Comparison of ENCODE assay signal across 8 mouse cellular contexts in the genomic region with DNA sequence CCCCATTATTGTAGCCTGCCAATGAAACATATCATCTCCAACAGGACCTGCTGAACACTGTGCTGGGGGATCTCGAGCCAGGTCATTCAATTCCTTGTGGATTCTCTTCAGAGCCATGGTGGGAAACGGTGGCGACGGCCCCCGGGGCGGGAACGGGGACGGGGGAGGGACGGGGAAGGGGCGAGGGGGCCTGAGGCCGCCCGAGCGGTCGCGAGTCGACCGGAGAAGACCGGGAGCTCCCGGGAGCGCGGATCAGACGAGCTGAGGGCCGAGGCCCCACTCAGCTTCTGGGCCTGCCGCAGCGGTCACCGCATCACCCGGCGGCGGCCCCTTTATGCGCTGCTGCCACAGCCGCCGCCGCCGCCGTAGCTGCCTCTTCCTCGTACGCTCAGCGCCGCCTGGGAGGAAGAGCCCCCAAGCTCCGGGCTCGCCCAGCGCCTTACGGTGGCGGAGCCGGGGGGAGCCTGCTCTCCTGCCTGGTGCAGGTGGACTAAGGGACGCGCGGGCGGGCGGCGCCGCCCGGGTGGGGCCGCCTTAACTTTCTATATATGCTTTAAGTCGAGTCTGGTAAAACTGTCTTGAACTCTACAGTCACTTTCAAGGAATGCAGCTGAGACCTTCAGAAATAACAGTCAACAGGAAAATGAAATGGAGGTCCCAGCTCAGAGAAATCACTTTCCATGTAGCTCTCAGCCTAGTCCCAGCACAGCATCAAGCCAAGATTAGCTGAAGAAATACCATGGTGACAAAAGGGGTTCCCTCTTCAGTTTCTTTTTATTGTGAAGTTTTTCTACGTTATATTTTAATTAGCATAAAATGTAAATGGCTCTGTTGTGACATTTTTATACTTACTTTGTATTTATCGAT.
DNase-seq lines count a peak whose midpoint lies in the region; ATAC-seq and TF ChIP-seq lines count a peak whose summit lies in the region.
"Not testable (repeated sequence)": the region's sequence is repeated elsewhere in the genome, so short reads cannot be mapped to it uniquely, and the experiment has no call there.

No protein-coding gene starts in this region.

- peak overlapping the region; percentile 70 for H3K4me3 ChIP-seq in gastrocnemius, adult 2 months
- H3K4me3 ChIP-seq in hindbrain, embryonic 12.5 days: peak overlapping the region; percentile 44
- peak overlapping the region; percentile 48 for H3K4me3 ChIP-seq in lung, embryonic 15.5 days
- peak overlapping the region; percentile 43 for H3K4me3 ChIP-seq in neural tube, embryonic 12.5 days

- H3K9ac ChIP-seq in hindbrain, embryonic 12.5 days: peak overlapping the region; percentile 64
- H3K9ac ChIP-seq in lung, embryonic 15.5 days: peak overlapping the region; percentile 38
- H3K9ac ChIP-seq in neural tube, embryonic 12.5 days: peak overlapping the region; percentile 62

- DNase-seq in adrenal gland, postnatal 10 days: peak; percentile 29
- DNase-seq in embryo, embryonic 11 days: peak; percentile 40
- DNase-seq in gastrocnemius, adult 2 months: peak; percentile 28
- DNase-seq in layer of hippocampus, postnatal 10 days (ENCODE audit: low spot score in 2 of 2): peak; percentile 34 to 44
- DNase-seq in thymus, postnatal 14 days: peak; percentile 14

- H3K9me3 ChIP-seq in hindbrain, embryonic 12.5 days (replicated peaks); lung, embryonic 15.5 days; neural tube, embryonic 12.5 days: not testable (repeated sequence)

- not testable (repeated sequence) for H3K36me3 ChIP-seq in hindbrain, embryonic 12.5 days; lung, embryonic 15.5 days; neural tube, embryonic 12.5 days

- H3K27me3 ChIP-seq in hindbrain, embryonic 12.5 days; lung, embryonic 15.5 days; neural tube, embryonic 12.5 days (replicated peaks): not testable (repeated sequence)

- H3K4me1 ChIP-seq in hindbrain, embryonic 12.5 days; lung, embryonic 15.5 days; neural tube, embryonic 12.5 days: not testable (repeated sequence)

- peak; percentile 92 for ATAC-seq in hindbrain, embryonic 12.5 days (ENCODE audit: low FRiP score)
- ATAC-seq in lung, embryonic 15.5 days (ENCODE audit: borderline replicate concordance, extremely low read depth, low FRiP score, low TSS enrichment): peak; percentile 83
- peak; percentile 91 for ATAC-seq in neural tube, embryonic 12.5 days (ENCODE audit: low FRiP score, low read depth)

- peak overlapping the region; percentile 65 for H3K4me2 ChIP-seq in hindbrain, embryonic 12.5 days (replicated peaks)
- H3K4me2 ChIP-seq in lung, embryonic 15.5 days: peak overlapping the region; percentile 81
- H3K4me2 ChIP-seq in neural tube, embryonic 12.5 days (replicated peaks): peak overlapping the region; percentile 68

- peak overlapping the region; percentile 78 for H3K27ac ChIP-seq in gastrocnemius, adult 2 months
- not testable (repeated sequence) for H3K27ac ChIP-seq in hindbrain, embryonic 12.5 days; lung, embryonic 15.5 days; neural tube, embryonic 12.5 days

- not testable (repeated sequence) for TF ChIP-seq CTCF in gastrocnemius, adult 2 months (IDR thresholded peaks at IDR 0.05)

- WGBS in hindbrain, embryonic 12.5 days: 4% methylated on average over 52 of the region's 57 CpGs
- WGBS in lung, embryonic 15.5 days: 3% methylated on average over 52 of the region's 57 CpGs
- WGBS in neural tube, embryonic 12.5 days: 4% methylated on average over 42 of the region's 57 CpGs

- intact Hi-C loops in gastrocnemius, adult 2 months (cut with DNase I): not testable (repeated sequence)
